Mouse (Mus musculus) liver, adult 2 months (tissue): Measurements from ENCODE around the gene Syt2.

ENCODE experiments used
- CTCF ChIP-seq: fragments of 200-500 bp; IDR thresholded peaks from 2 replicates; pipeline ENCODE4 v1.5.1; 2011; ENCODE audit warnings: low read depth, low read length, control low read depth
- POLR2A ChIP-seq: fragments of 200-500 bp; IDR thresholded peaks from 2 replicates; pipeline ENCODE4 v1.6.1; 2011; ENCODE audit warnings: low read length, control low read depth; ENCODE audit not compliant: insufficient read depth; ENCODE audit errors: extremely low read depth

DNA sequence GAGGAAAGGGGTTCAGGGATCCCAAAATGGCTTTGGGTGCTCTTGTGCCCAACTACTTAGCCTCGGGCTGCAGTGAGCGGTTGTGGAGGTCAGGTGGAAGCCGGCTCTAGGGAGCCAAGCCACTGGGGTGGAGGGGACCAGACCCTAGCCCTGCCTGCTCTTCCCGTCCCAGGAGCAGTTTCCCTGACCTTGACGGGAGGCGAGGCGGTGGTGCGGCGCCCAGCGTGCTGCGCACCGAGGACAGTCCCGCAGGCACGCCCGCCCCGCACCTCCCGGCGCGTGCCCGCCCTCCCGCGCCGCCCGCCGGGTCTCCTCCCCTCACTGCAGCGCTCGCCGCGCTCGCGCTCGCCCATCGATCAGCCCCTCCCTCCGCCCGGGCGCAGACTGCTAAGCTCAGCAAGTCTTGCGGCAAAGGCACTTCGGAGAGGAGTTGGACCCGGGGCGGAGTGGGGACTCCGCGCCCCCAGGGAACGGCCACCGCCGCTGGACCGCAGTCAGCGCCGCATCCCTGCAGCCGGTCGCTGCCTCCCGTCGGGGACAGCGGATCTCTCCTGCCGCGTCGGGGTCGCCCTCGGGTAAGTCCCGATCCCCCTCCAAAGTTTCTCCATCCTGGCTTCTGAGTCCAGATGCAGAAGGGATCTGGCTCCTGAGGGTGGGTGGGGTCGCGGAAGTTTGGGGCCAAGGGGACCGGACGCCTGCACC lies at the start of gene Syt2:
- TF ChIP-seq CTCF (no peak), POLR2A (no peak)
